ENCODE assay signal across 21 mouse cellular contexts in the genomic region with DNA sequence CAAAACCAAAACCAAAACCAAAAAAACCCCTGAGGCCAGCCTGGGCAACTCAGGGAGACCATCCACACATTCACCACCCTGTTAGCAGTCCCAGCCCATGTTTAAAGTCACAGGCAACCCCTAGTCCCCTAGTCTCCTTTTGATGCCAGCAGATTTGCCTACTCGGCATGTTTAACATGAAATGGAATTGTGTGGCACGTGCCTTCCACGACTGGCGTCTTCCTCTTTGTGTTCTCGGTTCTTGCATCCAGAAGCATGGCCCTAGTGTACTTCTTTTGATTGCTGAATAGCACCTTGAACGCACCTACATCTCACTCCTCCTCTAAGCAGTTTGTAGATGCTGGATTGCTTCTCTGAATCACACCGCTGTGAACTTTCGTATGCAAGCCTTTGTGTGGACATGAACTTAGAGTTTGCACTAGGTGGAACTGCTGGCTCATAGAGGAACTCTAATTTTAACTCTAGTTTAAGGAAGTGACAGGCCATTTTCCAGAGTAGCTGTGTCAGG. TPM values are rescaled to one million over a fixed set of nuclear protein-coding genes. Genes with fewer than 3 reads are reported as not detected.
DNase-seq lines count a peak whose midpoint lies in the region; TF ChIP-seq lines count a peak whose summit lies in the region.
"Had no signal": no experiment of that assay in that cellular context is flagged by ENCODE, and none has a peak within 500 bp of the region (broad histone marks: within the 10 kb centered on the region; RNA-seq: fewer than 3 reads in every experiment).

No protein-coding gene starts in this region.

- H3K4me1 ChIP-seq in spleen, adult 2 months (ENCODE audit: control insufficient read depth, insufficient read depth, insufficient read length) = peaks cover 18% of the 10 kb centered on the region
- peaks cover 52% of the 10 kb centered on the region for H3K4me1 ChIP-seq in bone marrow macrophage, adult 2 months (ENCODE audit: control insufficient read depth, insufficient read depth, low read length)
- H3K4me1 ChIP-seq in megakaryocyte, embryonic 14.5 days = peaks cover 83% of the 10 kb centered on the region

- no peak for DNase-seq in spleen, adult 2 months (ENCODE audit: low read depth in 1 of 2, low spot score in 2 of 2)
- no peak for DNase-seq in spleen, postnatal 10 days (ENCODE audit: low spot score in 2 of 2)
- DNase-seq in ovary, postnatal 36 days (ENCODE audit: low spot score) = no peak
- DNase-seq in gastrocnemius, postnatal 4 days (ENCODE audit: low spot score in 2 of 2) = no peak
- no peak for DNase-seq in right cerebral cortex, postnatal 14 days
- DNase-seq: adrenal gland, postnatal 25 days; cerebellum, adult 11 months; embryo, embryonic 11 days; kidney, adult 18-20 months; right cerebral cortex, adult 18-20 months; thymus, postnatal 36 days had no signal

- no peak for TF ChIP-seq POLR2A in spleen, adult 2 months (IDR thresholded peaks at IDR 0.05; ENCODE audit: low read depth, low read length)
- TF ChIP-seq POLR2A in bone marrow macrophage, adult 2 months (IDR thresholded peaks at IDR 0.05; ENCODE audit: borderline replicate concordance, low read depth, low read length) = no peak

- H3K4me3 ChIP-seq in spleen, adult 2 months (ENCODE audit: extremely low read depth, insufficient read depth, insufficient read length) = peak overlapping the region; percentile 54
- peak overlapping the region; percentile 37 for H3K4me3 ChIP-seq in bone marrow macrophage, adult 2 months (ENCODE audit: insufficient read depth, low read length)
- H3K4me3 ChIP-seq in megakaryocyte, embryonic 14.5 days (replicated peaks) = peak overlapping the region; percentile 90
- H3K4me3 ChIP-seq: erythroblast, embryonic 14.5 days; heart, adult 2 months; layer of hippocampus, adult 2 months; midbrain, embryonic 10.5 days had no signal

- TF ChIP-seq CTCF in spleen, adult 2 months (IDR thresholded peaks at IDR 0.05; ENCODE audit: extremely low read depth, insufficient read depth, insufficient read length, insufficient replicate concordance) = no peak
- TF ChIP-seq CTCF in bone marrow macrophage, adult 2 months (IDR thresholded peaks at IDR 0.05; ENCODE audit: low read depth, low read length) = no peak

- 8% methylated on average over 8 of the region's 8 CpGs for WGBS in spleen, adult 2 months

- peak overlapping the region; percentile 66 for H3K27ac ChIP-seq in spleen, adult 2 months (ENCODE audit: insufficient read depth, low read length)
- H3K27ac ChIP-seq in bone marrow macrophage, adult 2 months (ENCODE audit: insufficient read depth, low read depth, low read length) = peak overlapping the region; percentile 95
- H3K27ac ChIP-seq: heart, adult 2 months; layer of hippocampus, adult 2 months; midbrain, embryonic 10.5 days; stomach, postnatal 0 days had no signal

- no peaks in the 10 kb centered on the region for H3K9me3 ChIP-seq in megakaryocyte, embryonic 14.5 days
- H3K9me3 ChIP-seq: midbrain, embryonic 10.5 days had no signal

- no peaks in the 10 kb centered on the region for H3K27me3 ChIP-seq in spleen, adult 2 months (ENCODE audit: control insufficient read depth, insufficient read depth, low read length)
- H3K27me3 ChIP-seq in megakaryocyte, embryonic 14.5 days (replicated peaks) = peaks cover 6% of the 10 kb centered on the region

- H3K36me3 ChIP-seq in spleen, adult 2 months (ENCODE audit: control insufficient read depth, insufficient read depth, low read length) = no peaks in the 10 kb centered on the region
- peaks cover 5% of the 10 kb centered on the region for H3K36me3 ChIP-seq in megakaryocyte, embryonic 14.5 days (replicated peaks; ENCODE audit: low read length)
- H3K36me3 ChIP-seq: midbrain, embryonic 10.5 days had no signal

RNA-seq across cellular contexts. Expression of a gene that starts 4.8 kb away (rescaled TPM):
- polyA plus RNA-seq in spleen, adult 2 months (2012; rRNA removed) = 587 and 1,136 TPM in 2 replicates
- 145 and 150 TPM in 2 replicates for polyA plus RNA-seq in bone marrow macrophage, adult 2 months (2012; ENCODE audit: insufficient read depth, insufficient read length, missing spikeins)
- polyA plus RNA-seq in megakaryocyte, embryonic 14.5 days (2012; ENCODE audit: insufficient read depth, low replicate concordance) = 398 and 732 TPM in 2 replicates
- total RNA-seq in gastrocnemius, postnatal 4 days (2021) = 1 to 10 TPM; 8.4 to 9.3 TPM

RNA-seq across cellular contexts. Expression of a gene that starts 24.7 kb away (rescaled TPM):
- polyA plus RNA-seq in spleen, adult 2 months (2012; rRNA removed) = 40.7 and 49.2 TPM in 2 replicates
- polyA plus RNA-seq in bone marrow macrophage, adult 2 months (2012; ENCODE audit: insufficient read depth, insufficient read length, missing spikeins) = 35.3 and 40.9 TPM in 2 replicates
- polyA plus RNA-seq in megakaryocyte, embryonic 14.5 days (2012; ENCODE audit: insufficient read depth, low replicate concordance) = 11.7 and 61.2 TPM in 2 replicates
- 10 to 100 TPM; 26.5 to 27.7 TPM for total RNA-seq in gastrocnemius, postnatal 4 days (2021)

RNA-seq across cellular contexts. Expression of a gene that starts 24.9 kb away (rescaled TPM):
- polyA plus RNA-seq in spleen, adult 2 months (2012; rRNA removed) = 19.2 and 25.7 TPM in 2 replicates
- 44.1 and 44.5 TPM in 2 replicates for polyA plus RNA-seq in bone marrow macrophage, adult 2 months (2012; ENCODE audit: insufficient read depth, insufficient read length, missing spikeins)
- 10.1 and 36.5 TPM in 2 replicates for polyA plus RNA-seq in megakaryocyte, embryonic 14.5 days (2012; ENCODE audit: insufficient read depth, low replicate concordance)
- total RNA-seq in gastrocnemius, postnatal 4 days (2021) = 10 to 100 TPM; 17.2 to 20.9 TPM

RNA-seq across cellular contexts. Expression of a gene that starts 33.8 kb away (rescaled TPM):
- polyA plus RNA-seq in spleen, adult 2 months (2012; rRNA removed) = 0.12 TPM in 1 of 2 replicates, not detected in the other
- polyA plus RNA-seq in bone marrow macrophage, adult 2 months (2012; ENCODE audit: insufficient read depth, insufficient read length, missing spikeins) = not detected in 2 replicates
- 0.17 TPM in 1 of 2 replicates, not detected in the other for polyA plus RNA-seq in megakaryocyte, embryonic 14.5 days (2012; ENCODE audit: insufficient read depth, low replicate concordance)
- total RNA-seq in gastrocnemius, postnatal 4 days (2021) = not detected
- total RNA-seq: adrenal gland, postnatal 25 days; heart, adult 2 months; layer of hippocampus, adult 2 months; liver, adult 2 months had no signal
- polyA plus RNA-seq: erythroblast, embryonic 14.5 days; hindbrain, embryonic 11.5 days; liver, adult 2 months; midbrain, embryonic 10.5 days; neural tube, embryonic 14.5 days; stomach, postnatal 0 days had no signal

Comparison
In these comparisons a context has a peak if more than half of its experiments do, and no peak if none do; other contexts are left out.
1. H3K4me3 ChIP-seq: peak in every context shown above with its lines; median percentile 90 in megakaryocyte, embryonic 14.5 days; 54 in spleen, adult 2 months; 37 in bone marrow macrophage, adult 2 months.